Mouse (Mus musculus) heart, postnatal 14 days (tissue): ENCODE data around the gene Txndc11. TPM values are rescaled to one million over a fixed set of nuclear protein-coding genes. Genes with fewer than 3 reads are reported as not detected.
A peak's percentile ranks its signal among the peaks of the same experiment; 100 is the strongest.

Source experiments
- DNase-seq, 2 experiments: peaks; one replicate each; pipeline ENCODE4 v3.0.0; 2021 to 2022
- intact Hi-C: fragments of 180-260 bp; cut with DNase I; formaldehyde crosslinking; loops from one replicate; pipeline ENCODE4 v1.15.1; 2025
- microRNA-seq, 2 experiments: library from miRNA; unstranded; fragments of <30 nt; microRNA quantifications; one replicate each; pipeline ENCODE4 v1.2.0; 2021 to 2022
- total RNA-seq, 2 experiments: library from RNA; stranded (reverse); gene quantifications; 2 replicates each; pipeline ENCODE4 v1.2.3; 2021

Gene Txndc11
- total RNA-seq, 2 experiments from 2014 or later = 17.9 to 19.4 TPM

GRCm38 (mm10) chr16:11034193-11034803, 100.2 kb downstream of the Txndc11 start:
- DNase-seq = peak; percentile 87 to 93
- intact Hi-C loops = loop anchor here (1.0 to 10.0 kb wide), 4 partner anchors 82 to 459 kb away; no protein-coding TSS in a partner anchor

- DNase-seq = no peak
- intact Hi-C loops = loop anchor here (5.0 to 10.0 kb wide), 3 partner anchors 79 to 457 kb away; no protein-coding TSS in a partner anchor
Observed at GRCm38 (mm10) chr16:11031320-11031719, 103.1 kb downstream of the Txndc11 start.

DNA sequence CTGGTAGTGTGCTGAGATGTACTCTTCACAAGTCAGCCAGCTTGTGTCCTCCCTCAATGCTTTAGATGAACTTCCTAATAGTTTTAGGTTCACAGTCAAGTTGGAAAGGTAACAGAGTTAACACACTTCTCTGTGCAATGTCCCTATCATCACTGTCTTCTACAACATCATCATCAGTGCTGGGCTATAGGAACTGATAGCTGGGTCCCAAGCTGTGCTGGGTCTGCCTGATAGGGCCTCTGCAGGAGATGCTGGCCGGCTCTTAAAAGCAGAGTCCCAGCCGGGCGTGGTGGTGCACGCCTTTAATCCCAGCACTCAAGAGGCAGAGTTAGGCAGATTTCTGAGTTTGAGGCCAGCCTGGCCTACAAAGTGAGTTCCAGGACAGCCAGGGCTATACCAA, 103.6 kb downstream of the Txndc11 start:
- DNase-seq = no peak
- intact Hi-C loops = loop anchor here (5.0 to 10.0 kb wide), 3 partner anchors 79 to 456 kb away; no protein-coding TSS in a partner anchor

- intact Hi-C loops = no loop called here
- DNase-seq = no peak
Observed at GRCm38 (mm10) chr16:11028206-11028605, 106.2 kb downstream of the Txndc11 start.

Small RNAs within 50 kb of the gene (microRNA-seq; reads per million reads assigned to microRNA genes)
- gene Gm23935 = 11.3 to 14.8 reads per million in 2 experiments

Other genes starting within 250 kb of the Txndc11 start
- gene Snn, start 73.7 kb downstream of the Txndc11 start, total RNA-seq = 10 to 100 TPM; 33.5 to 37.4 TPM
- gene Litaf, start 68.5 kb downstream of the Txndc11 start, total RNA-seq = 10 to 100 TPM; 29.5 to 30.6 TPM
- gene Zc3h7a, start 41.7 kb upstream of the Txndc11 start, total RNA-seq = 10 to 100 TPM; 38.8 to 39.5 TPM
- gene Rsl1d1, start 68.7 kb upstream of the Txndc11 start, total RNA-seq = 10 to 100 TPM; 49.1 to 49.9 TPM
- 10 to 100 TPM; 62.5 to 69.6 TPM for gene Gspt1, start 119.7 kb upstream of the Txndc11 start, total RNA-seq
- gene Tnfrsf17, start 179.2 kb upstream of the Txndc11 start, total RNA-seq = not detected
- gene Snx29, start 188.3 kb upstream of the Txndc11 start, total RNA-seq = 10 to 100 TPM; 13.5 to 17.4 TPM